Mouse (Mus musculus): ENCODE measurements at regions not wholly inside any gene's neighbourhood (a gene's known extent, or its start where the extent isn't known, plus 50 kb on each side); places are given as distances from the start of the nearest gene placed in this dataset.

DNA sequence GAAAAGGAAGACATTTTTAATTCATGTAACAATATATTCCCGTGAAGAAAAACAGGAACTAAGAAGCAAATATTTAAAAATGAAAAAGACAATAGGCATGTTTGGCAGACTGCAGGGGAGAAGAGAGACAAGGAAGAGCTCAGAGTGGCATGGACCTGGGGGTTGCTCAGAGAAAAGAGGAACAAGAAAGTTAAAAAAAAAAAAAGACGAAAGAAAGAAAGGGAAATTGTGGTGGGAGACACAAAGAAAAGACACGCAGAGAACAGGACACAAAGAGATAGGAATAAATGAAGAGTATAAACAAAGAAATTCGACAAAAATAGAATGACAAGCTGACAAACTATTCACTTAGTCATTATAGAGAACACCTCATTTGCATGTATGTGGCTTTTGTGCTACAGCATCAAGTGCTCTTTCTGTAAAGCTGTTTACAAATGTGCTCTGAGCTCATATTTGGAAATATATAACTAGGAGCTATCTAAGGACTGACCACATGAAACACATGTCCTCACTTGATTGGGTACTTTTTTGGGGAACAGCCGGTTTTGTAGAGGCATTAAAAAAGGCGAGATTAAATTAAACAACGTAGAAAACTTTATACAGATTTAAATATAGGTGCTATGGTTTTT lies 394.2 kb upstream of the 1700008P02Rik start:
- Histone ChIP-seq H3K79me2 (ENCODE audit: control insufficient read depth, insufficient read depth, low read length, poor library complexity) (no peaks in the 10 kb centered on the region), H3K27me3 (ENCODE audit: control insufficient read depth in 1 of 2, insufficient read depth in 2 of 2, low read length in 2 of 2) (no peaks in the 10 kb centered on the region), H3K4me1 (ENCODE audit: control insufficient read depth in 1 of 2, insufficient read depth in 2 of 2, low read length in 2 of 2) (peaks cover 0 to 6% of the 10 kb centered on the region in 2 experiments; a peak in 1 of 4 replicates), H3K4me3 (ENCODE audit: control insufficient read depth in 1 of 2, insufficient read depth in 1 of 2, low read depth in 2 of 2, low read length in 2 of 2) (peak overlapping the region in 1 of 2 experiments; percentile 59; a peak in 2 of 4 replicates), H3K9me3 (replicated peaks; ENCODE audit: insufficient read depth, low read length) (no peaks in the 10 kb centered on the region), H3K36me3 (ENCODE audit: control insufficient read depth in 1 of 2, insufficient read depth in 2 of 2, low read length in 2 of 2) (peaks cover 0 to 4% of the 10 kb centered on the region in 2 experiments; a peak in 2 of 4 replicates), H3K9ac (ENCODE audit: control insufficient read depth, low read depth, low read length, poor library complexity, severe bottlenecking) (peak overlapping the region; percentile 14; the same call in 1 of the 2 replicates), H3K27ac (ENCODE audit: control insufficient read depth, low read depth, low read length) (no peak overlapping the region; the same call in 1 of the 2 replicates)
- peak; percentile 75 for DNase-seq (ENCODE audit: low read depth, low spot score)
- TF ChIP-seq TBP (IDR thresholded peaks at IDR 0.05; ENCODE audit: low read depth, low read length) (0 out of 2 replicates have a peak, but pooled peaks have one; percentile 29), ELF1 (IDR thresholded peaks at IDR 0.05; ENCODE audit: low read depth, low read length) (peak; percentile 32; the same call in 1 of the 2 replicates), ZNF384 (IDR thresholded peaks at IDR 0.05; ENCODE audit: low read depth, low read length) (peak; percentile 97), GATA1 (IDR thresholded peaks at IDR 0.05; ENCODE audit: low read depth, low read length) (no peak), E2F4 (IDR thresholded peaks at IDR 0.05; ENCODE audit: borderline replicate concordance, low read depth, low read length) (no peak), MXI1 (IDR thresholded peaks at IDR 0.05; ENCODE audit: low read depth, low read length) (no peak), EP300 (IDR thresholded peaks at IDR 0.05; ENCODE audit: low read depth in 1 of 2, low read length in 2 of 2) (peak; percentile 14 to 56; a peak in 1 of 4 replicates), ZC3H11A (IDR thresholded peaks at IDR 0.05; ENCODE audit: low read depth, low read length) (no peak), TCF12 (IDR thresholded peaks at IDR 0.05; ENCODE audit: low read depth, low read length) (no peak)

GRCm38 (mm10) chr3:7013516-7013915 lies 393.3 kb upstream of the 1700008P02Rik start:
- Histone ChIP-seq H3K79me2 (ENCODE audit: control insufficient read depth, insufficient read depth, low read length, poor library complexity) (no peaks in the 10 kb centered on the region), H3K4me3 (ENCODE audit: control insufficient read depth in 1 of 2, insufficient read depth in 1 of 2, low read depth in 2 of 2, low read length in 2 of 2) (no peak overlapping the region; a peak in 1 of 4 replicates), H3K9ac (ENCODE audit: control insufficient read depth, low read depth, low read length, poor library complexity, severe bottlenecking) (no peak overlapping the region), H3K4me1 (ENCODE audit: control insufficient read depth in 1 of 2, insufficient read depth in 2 of 2, low read length in 2 of 2) (peaks cover 0 to 6% of the 10 kb centered on the region in 2 experiments; a peak in 1 of 4 replicates), H3K36me3 (ENCODE audit: control insufficient read depth in 1 of 2, insufficient read depth in 2 of 2, low read length in 2 of 2) (peaks cover 0 to 4% of the 10 kb centered on the region in 2 experiments; a peak in 2 of 4 replicates), H3K27ac (ENCODE audit: control insufficient read depth, low read depth, low read length) (no peak overlapping the region), H3K27me3 (ENCODE audit: control insufficient read depth in 1 of 2, insufficient read depth in 2 of 2, low read length in 2 of 2) (no peaks in the 10 kb centered on the region), H3K9me3 (replicated peaks; ENCODE audit: insufficient read depth, low read length) (no peaks in the 10 kb centered on the region)
- TF ChIP-seq ZNF384 (IDR thresholded peaks at IDR 0.05; ENCODE audit: low read depth, low read length) (no peak), RAD21 (IDR thresholded peaks at IDR 0.05; ENCODE audit: low read depth, low read length) (no peak), ZC3H11A (IDR thresholded peaks at IDR 0.05; ENCODE audit: low read depth, low read length) (no peak), ETS1 (IDR thresholded peaks at IDR 0.05; ENCODE audit: low read depth, low read length) (no peak), E2F4 (IDR thresholded peaks at IDR 0.05; ENCODE audit: borderline replicate concordance, low read depth, low read length) (no peak), UBTF (IDR thresholded peaks at IDR 0.05; ENCODE audit: borderline replicate concordance, insufficient read depth, low read depth, low read length) (no peak), GABPA (IDR thresholded peaks at IDR 0.05; ENCODE audit: low read depth, low read length) (no peak), GATA1 (IDR thresholded peaks at IDR 0.05; ENCODE audit: low read depth, low read length) (no peak), BHLHE40 (IDR thresholded peaks at IDR 0.05; ENCODE audit: borderline replicate concordance, low read depth, low read length) (no peak), POLR2AphosphoS5 (IDR thresholded peaks at IDR 0.05; ENCODE audit: borderline replicate concordance, low read depth, low read length) (no peak), MYC (IDR thresholded peaks at IDR 0.05; ENCODE audit: low read depth, low read length) (no peak), POLR2AphosphoS2 (IDR thresholded peaks at IDR 0.05; ENCODE audit: low read length) (no peak), MEF2A (IDR thresholded peaks at IDR 0.05; ENCODE audit: extremely low read depth, insufficient replicate concordance, low read depth, low read length, poor library complexity, severe bottlenecking) (no peak), CHD2 (IDR thresholded peaks at IDR 0.05; ENCODE audit: low read length) (no peak)
- peak; percentile 17 for DNase-seq (ENCODE audit: low read depth, low spot score)

All from MEL (cell line).